Mouse (Mus musculus) cerebellum, adult 9-11 months (tissue): ENCODE results near the gene Ncbp1.
A peak's percentile ranks its signal among the peaks of the same experiment; 100 is the strongest.

Experiments
- DNase-seq: peaks from one replicate; pipeline ENCODE4 v3.0.0; 2022

Gene Ncbp1

GRCm38 (mm10) chr4:46130221-46130620 lies 8.2 kb upstream of the Ncbp1 start:
- no peak for DNase-seq

- DNase-seq, result no peak
These were observed 6.6 kb upstream of the Ncbp1 start for GRCm38 (mm10) chr4:46131791-46132190.

GRCm38 (mm10) chr4:46137629-46138286 lies 655 bp upstream of the Ncbp1 start:
- no peak for DNase-seq

- no peak for DNase-seq
These were observed 5.9 kb downstream of the Ncbp1 start for GRCm38 (mm10) chr4:46144323-46144722.

GRCm38 (mm10) chr4:46146881-46147280 lies 8.5 kb downstream of the Ncbp1 start:
- DNase-seq, result no peak

- no peak for DNase-seq
These were observed 13.6 kb downstream of the Ncbp1 start for GRCm38 (mm10) chr4:46151903-46152544.

- DNase-seq, result no peak
These were observed 25.6 kb downstream of the Ncbp1 start for GRCm38 (mm10) chr4:46164027-46164426.

GRCm38 (mm10) chr4:46165831-46166230 lies 27.4 kb downstream of the Ncbp1 start:
- no peak for DNase-seq

GRCm38 (mm10) chr4:46171761-46172160 lies 33.3 kb downstream of the Ncbp1 start:
- no peak for DNase-seq

- no peak for DNase-seq
These were observed 37.9 kb downstream of the Ncbp1 start for GRCm38 (mm10) chr4:46176313-46176712.

- DNase-seq, result no peak
These were observed 38.6 kb downstream of the Ncbp1 start for GRCm38 (mm10) chr4:46177018-46177417.

GRCm38 (mm10) chr4:46177496-46177895 lies 39.1 kb downstream of the Ncbp1 start:
- DNase-seq, result no peak

GRCm38 (mm10) chr4:46181168-46181567 lies 42.8 kb downstream of the Ncbp1 start:
- no peak for DNase-seq

- DNase-seq, result no peak
These were observed 43.8 kb downstream of the Ncbp1 start for GRCm38 (mm10) chr4:46182181-46182580.

GRCm38 (mm10) chr4:46185423-46185822 lies 47.0 kb downstream of the Ncbp1 start:
- no peak for DNase-seq

- no peak for DNase-seq
These were observed 47.5 kb downstream of the Ncbp1 start for GRCm38 (mm10) chr4:46185890-46186289.

GRCm38 (mm10) chr4:46186466-46186865 lies 48.1 kb downstream of the Ncbp1 start:
- DNase-seq, result no peak

GRCm38 (mm10) chr4:46192011-46192410 lies 53.6 kb downstream of the Ncbp1 start:
- DNase-seq, result peak; percentile 42

GRCm38 (mm10) chr4:46195781-46196487 lies 57.5 kb downstream of the Ncbp1 start, which contains the start of gene Xpa:
Xpa (minus strand) TSS chr4:46196311.
- peak; percentile 97 for DNase-seq

GRCm38 (mm10) chr4:46196513-46196912 lies 58.1 kb downstream of the Ncbp1 start:
- no peak for DNase-seq

GRCm38 (mm10) chr4:46198064-46198463 lies 59.7 kb downstream of the Ncbp1 start:
- DNase-seq, result no peak

GRCm38 (mm10) chr4:46201834-46202561 lies 63.6 kb downstream of the Ncbp1 start:
- peak; percentile 83 for DNase-seq

- DNase-seq, result peak; percentile 65
These were observed 64.2 kb downstream of the Ncbp1 start for GRCm38 (mm10) chr4:46202562-46203126.
